In the genomic region with DNA sequence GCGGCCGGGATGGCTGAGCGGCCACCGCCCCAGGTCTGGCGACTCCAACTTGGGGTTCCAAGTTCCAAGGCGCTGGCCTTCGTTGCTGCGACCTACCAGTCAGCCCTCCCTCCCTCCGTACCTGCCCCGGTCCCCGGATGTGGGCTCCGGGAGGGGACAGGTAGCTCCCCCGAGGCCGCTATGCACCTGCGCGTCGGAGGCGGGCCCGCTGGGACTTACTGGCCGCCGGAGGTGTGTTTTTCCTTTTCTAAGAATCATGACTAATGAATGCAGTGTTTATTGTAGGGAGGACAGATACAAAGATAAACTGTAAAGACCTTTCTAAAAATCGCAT, we compare ENCODE assay signal across 8 mouse cellular contexts. TPM values are rescaled to one million over a fixed set of nuclear protein-coding genes. Genes with fewer than 3 reads are reported as not detected.
DNase-seq lines count a peak whose midpoint lies in the region; ATAC-seq lines count a peak whose summit lies in the region.

No protein-coding gene starts in this region.

- no peak overlapping the region for H3K27ac ChIP-seq in forebrain, embryonic 16.5 days (ENCODE audit: low read length)
- H3K27ac ChIP-seq in limb, embryonic 10.5 days: peak overlapping the region; percentile 80
- no peak overlapping the region for H3K27ac ChIP-seq in midbrain, embryonic 16.5 days (ENCODE audit: low read length)

- H3K4me1 ChIP-seq in forebrain, embryonic 16.5 days (replicated peaks; ENCODE audit: control insufficient read depth, insufficient read depth, low read length): peaks cover 16% of the 10 kb centered on the region
- peaks cover 15% of the 10 kb centered on the region for H3K4me1 ChIP-seq in limb, embryonic 10.5 days
- H3K4me1 ChIP-seq in midbrain, embryonic 16.5 days (ENCODE audit: control insufficient read depth, insufficient read depth, low read length): peaks cover 11% of the 10 kb centered on the region

- peak; percentile 33 for DNase-seq in ovary, postnatal 36 days (ENCODE audit: low spot score)
- DNase-seq in ovary, postnatal 14 days (ENCODE audit: low spot score): no peak
- no peak for DNase-seq in limb, embryonic 10.5 days (ENCODE audit: low spot score)
- DNase-seq in left cerebral cortex, adult 8-10 months (ENCODE audit: low spot score in 2 of 2): no peak
- DNase-seq in embryo, embryonic 9.5 days (ENCODE audit: extremely low spot score): no peak
- no peak for DNase-seq in adrenal gland, adult 2 months

- H3K9ac ChIP-seq in forebrain, embryonic 16.5 days (replicated peaks; ENCODE audit: low read depth, low read length): peak overlapping the region; percentile 43; the same call in 1 of the 2 replicates
- H3K9ac ChIP-seq in midbrain, embryonic 16.5 days (ENCODE audit: low read depth, low read length): peak overlapping the region; percentile 53; the same call in 1 of the 2 replicates

- H3K4me3 ChIP-seq in forebrain, embryonic 16.5 days (replicated peaks; ENCODE audit: low read length): peak overlapping the region; percentile 49
- H3K4me3 ChIP-seq in limb, embryonic 10.5 days: peak overlapping the region; percentile 69
- H3K4me3 ChIP-seq in midbrain, embryonic 16.5 days (ENCODE audit: low read depth, low read length): peak overlapping the region; percentile 51

- H3K4me2 ChIP-seq in forebrain, embryonic 16.5 days (ENCODE audit: low read length): peak overlapping the region; percentile 69
- peak overlapping the region; percentile 74 for H3K4me2 ChIP-seq in midbrain, embryonic 16.5 days (ENCODE audit: low read length)

- 0 out of 2 replicates have a peak, but pooled peaks have one; percentile 16 for ATAC-seq in forebrain, embryonic 16.5 days
- ATAC-seq in midbrain, embryonic 16.5 days: 0 out of 2 replicates have a peak, but pooled peaks have one; percentile 5

- WGBS in forebrain, embryonic 16.5 days: 3% methylated on average over 22 of the region's 22 CpGs
- 1% methylated on average over 20 of the region's 22 CpGs for WGBS in limb, embryonic 10.5 days
- 3% methylated on average over 18 of the region's 22 CpGs for WGBS in midbrain, embryonic 16.5 days

- H3K27me3 ChIP-seq in forebrain, embryonic 16.5 days (replicated peaks; ENCODE audit: control insufficient read depth, insufficient read depth, low read length): peaks cover 33% of the 10 kb centered on the region
- peaks cover 66% of the 10 kb centered on the region for H3K27me3 ChIP-seq in limb, embryonic 10.5 days (ENCODE audit: low read depth, poor library complexity, severe bottlenecking)
- peaks cover 16% of the 10 kb centered on the region for H3K27me3 ChIP-seq in midbrain, embryonic 16.5 days (ENCODE audit: control insufficient read depth, insufficient read depth, low read depth, low read length)

- H3K9me3 ChIP-seq in forebrain, embryonic 16.5 days (ENCODE audit: control insufficient read depth, low read length): no peaks in the 10 kb centered on the region
- no peaks in the 10 kb centered on the region for H3K9me3 ChIP-seq in limb, embryonic 10.5 days (replicated peaks)
- no peaks in the 10 kb centered on the region for H3K9me3 ChIP-seq in midbrain, embryonic 16.5 days (replicated peaks; ENCODE audit: control insufficient read depth, low read length, poor library complexity, severe bottlenecking)

- no peaks in the 10 kb centered on the region for H3K36me3 ChIP-seq in forebrain, embryonic 16.5 days (ENCODE audit: control insufficient read depth, insufficient read depth)
- no peaks in the 10 kb centered on the region for H3K36me3 ChIP-seq in limb, embryonic 10.5 days
- no peaks in the 10 kb centered on the region for H3K36me3 ChIP-seq in midbrain, embryonic 16.5 days (ENCODE audit: control insufficient read depth, insufficient read depth, low read length)

RNA-seq across cellular contexts. Expression of a gene that starts 1.2 kb away (rescaled TPM):
- polyA plus RNA-seq in forebrain, embryonic 16.5 days (2015; fragmentation: Nextera tagmentation; extraction: Ambion mirVana): 2.1 and 2.4 TPM in 2 replicates
- 48.6 and 54.2 TPM in 2 replicates for polyA plus RNA-seq in limb, embryonic 10.5 days (2016; fragmentation: Nextera tagmentation; extraction: Ambion mirVana)
- polyA plus RNA-seq in midbrain, embryonic 16.5 days (2015; fragmentation: Nextera tagmentation; extraction: Ambion mirVana): 3.3 and 4.1 TPM in 2 replicates
- total RNA-seq in left cerebral cortex, adult 8-10 months (2022): under 1 TPM in 2 of 4 experiments, not detected in 2; 0.25 to 0.27 TPM
- total RNA-seq in adrenal gland, adult 2 months (2021): under 1 TPM; 0.35 to 0.38 TPM
- 0.22 TPM in 1 of 2 replicates, not detected in the other for polyA plus RNA-seq in adrenal gland, adult 2 months (2012; rRNA removed)

RNA-seq across cellular contexts. Expression of a gene that starts 35.1 kb away (rescaled TPM):
- 72.8 and 81.5 TPM in 2 replicates for polyA plus RNA-seq in forebrain, embryonic 16.5 days (2015; fragmentation: Nextera tagmentation; extraction: Ambion mirVana)
- polyA plus RNA-seq in limb, embryonic 10.5 days (2016; fragmentation: Nextera tagmentation; extraction: Ambion mirVana): 120 and 130 TPM in 2 replicates
- 64.5 and 66.4 TPM in 2 replicates for polyA plus RNA-seq in midbrain, embryonic 16.5 days (2015; fragmentation: Nextera tagmentation; extraction: Ambion mirVana)
- 10 to 100 TPM; 32.0 to 39.4 (median 35.4) TPM for total RNA-seq in left cerebral cortex, adult 8-10 months (2022)
- 10 to 100 TPM; 16.8 to 21.6 TPM for total RNA-seq in adrenal gland, adult 2 months (2021)
- polyA plus RNA-seq in adrenal gland, adult 2 months (2012; rRNA removed): 2.3 and 6.1 TPM in 2 replicates
